Mouse (Mus musculus): Measurements from ENCODE around the gene Ptcd2.

Gene Ptcd2

GRCm38 (mm10) chr13:99344599-99345575, at the start of gene Ptcd2, which contains the start of gene Mrps27:
TSS of gene Ptcd2 (minus strand) at chr13:99344705.
TSS of gene Mrps27 (plus strand) at chr13:99344786.
- DNase-seq: peak; percentile 98 to 99

GRCm38 (mm10) chr13:99393128-99393527, 48.6 kb upstream of the Ptcd2 start:
- no peak for DNase-seq

DNA sequence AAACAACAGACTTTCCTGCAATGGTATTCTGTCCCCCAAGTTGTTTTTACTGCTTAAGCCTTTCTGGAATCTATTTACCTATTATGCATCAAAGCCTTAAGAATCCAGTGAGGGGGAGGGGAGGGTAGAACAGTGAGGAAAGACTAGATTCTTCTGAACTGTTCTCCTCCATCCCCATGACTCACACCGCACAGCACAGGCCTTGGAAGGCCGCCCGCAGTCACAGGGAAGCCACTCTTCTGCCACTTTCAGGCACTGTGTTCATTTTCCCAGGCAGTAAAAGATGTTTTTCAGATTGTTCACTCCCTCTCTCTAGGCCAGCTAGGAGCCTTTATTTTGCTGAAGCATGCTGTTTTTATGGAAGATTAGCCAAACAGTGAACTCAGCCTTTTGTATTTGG, 46.9 kb upstream of the Ptcd2 start:
- DNase-seq: peak; percentile 41 to 52

- peak in 1 of 2 experiments; percentile 22 for DNase-seq
Observed at GRCm38 (mm10) chr13:99387901-99388811, 43.7 kb upstream of the Ptcd2 start.

DNA sequence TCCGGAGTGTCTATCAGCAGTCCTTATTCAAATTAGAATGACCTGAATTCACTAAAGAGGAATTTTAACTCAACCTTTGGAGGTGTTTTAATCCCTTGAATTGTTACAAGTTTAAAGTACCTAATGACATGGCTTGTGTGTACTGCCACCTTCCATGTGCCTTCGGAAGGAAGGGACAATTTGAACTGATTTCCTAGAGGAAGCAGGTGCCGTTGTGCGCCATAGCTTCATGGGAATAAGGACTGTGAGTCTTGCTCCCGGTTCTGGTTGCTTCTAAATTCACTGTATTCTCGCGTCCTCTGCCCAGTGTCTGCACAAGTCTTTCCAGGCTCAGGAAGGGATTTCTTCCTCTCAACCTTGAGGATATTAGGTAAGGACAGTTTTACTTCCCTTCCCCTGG, 41.8 kb upstream of the Ptcd2 start:
- no peak for DNase-seq

DNA sequence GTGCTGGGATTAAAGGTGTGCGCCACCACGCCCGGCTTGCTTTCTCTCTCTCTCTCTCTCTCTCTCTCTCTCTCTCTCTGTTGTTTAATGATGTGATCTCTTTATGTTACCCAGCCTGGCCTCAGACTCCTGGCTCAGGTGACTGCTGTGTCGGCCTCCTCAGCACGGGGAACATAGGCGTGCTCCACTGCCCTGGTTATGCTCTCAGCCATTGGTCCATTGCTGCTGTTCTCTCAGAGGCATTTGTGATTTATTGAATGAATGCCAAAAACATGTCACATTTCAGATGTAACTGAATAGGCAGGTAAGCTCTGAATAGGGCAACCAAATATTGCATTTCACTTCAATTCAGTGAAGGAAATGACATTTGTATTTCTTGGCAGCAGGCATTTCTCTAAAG, 41.4 kb upstream of the Ptcd2 start:
- DNase-seq: no peak

DNA sequence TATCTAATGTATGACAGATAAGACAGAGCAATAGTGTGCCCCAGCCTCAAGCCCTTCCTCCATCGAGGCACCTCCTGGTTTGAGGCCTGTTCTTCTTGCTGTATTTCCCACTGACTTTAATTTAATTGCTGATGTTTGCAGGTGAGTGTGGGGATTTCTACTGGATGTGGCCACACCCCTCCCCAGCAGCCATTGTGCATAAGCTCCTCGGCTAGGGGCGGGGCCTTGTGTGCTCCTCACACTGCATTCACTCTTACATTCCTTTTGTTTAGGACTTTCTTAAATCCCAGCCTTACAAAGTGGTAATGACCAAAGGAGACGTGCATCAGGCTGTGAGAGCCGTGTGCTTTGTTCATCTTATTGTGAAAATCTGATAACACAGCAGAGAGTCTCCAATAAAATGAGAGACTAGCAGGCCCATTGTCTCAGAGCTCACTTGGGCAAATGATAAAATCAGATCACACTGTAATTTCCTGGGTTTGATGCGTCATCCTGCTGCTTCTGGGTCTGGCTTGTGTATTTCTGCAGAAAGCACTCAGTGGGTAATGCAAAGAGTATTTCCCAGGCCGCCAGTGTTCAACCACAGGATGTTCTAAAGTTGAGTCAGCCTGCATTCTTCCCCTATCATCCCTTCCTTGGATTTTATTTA, 40.2 kb upstream of the Ptcd2 start:
- peak in 1 of 2 experiments; percentile 37 for DNase-seq

DNA sequence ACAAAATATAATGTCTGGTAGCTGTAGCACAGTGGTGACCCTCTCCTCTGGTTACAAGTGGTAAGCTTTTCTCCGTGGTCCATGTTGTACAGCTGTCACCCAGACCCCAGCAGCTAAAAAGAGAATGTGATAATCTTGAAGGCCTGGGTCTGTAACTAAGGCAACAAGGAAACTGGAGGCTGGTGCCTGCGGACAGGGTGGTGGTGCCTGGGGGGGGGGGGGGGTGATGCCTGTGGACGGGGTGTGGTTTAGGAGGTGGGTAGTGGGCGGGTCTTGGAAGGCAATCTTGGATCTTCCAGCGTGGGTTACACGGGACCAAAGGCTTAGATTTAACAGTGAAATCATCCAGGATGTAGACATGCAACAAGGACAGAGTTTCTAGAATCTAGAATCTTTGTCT, 37.9 kb upstream of the Ptcd2 start:
- DNase-seq: no peak

DNA sequence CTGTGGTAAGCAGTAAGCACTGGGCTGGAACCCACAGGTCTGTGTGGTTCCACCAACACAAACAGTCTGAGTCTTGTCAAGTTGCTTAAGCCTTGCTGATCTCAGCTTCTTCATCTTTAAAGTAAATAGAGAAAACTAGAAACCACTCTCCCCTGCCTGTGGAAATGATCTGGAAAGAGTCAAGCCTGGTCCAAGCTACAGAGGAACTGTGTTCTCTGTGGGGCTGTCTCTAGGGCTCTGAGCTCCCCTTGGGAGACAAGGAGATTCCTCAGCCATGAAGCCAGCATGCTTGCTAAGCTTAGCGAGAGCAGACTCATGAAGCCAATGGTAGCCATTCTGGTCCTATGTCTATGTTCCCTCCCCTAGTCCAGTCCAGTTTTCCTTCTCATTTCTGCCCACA, 33.7 kb upstream of the Ptcd2 start:
- no peak for DNase-seq

DNA sequence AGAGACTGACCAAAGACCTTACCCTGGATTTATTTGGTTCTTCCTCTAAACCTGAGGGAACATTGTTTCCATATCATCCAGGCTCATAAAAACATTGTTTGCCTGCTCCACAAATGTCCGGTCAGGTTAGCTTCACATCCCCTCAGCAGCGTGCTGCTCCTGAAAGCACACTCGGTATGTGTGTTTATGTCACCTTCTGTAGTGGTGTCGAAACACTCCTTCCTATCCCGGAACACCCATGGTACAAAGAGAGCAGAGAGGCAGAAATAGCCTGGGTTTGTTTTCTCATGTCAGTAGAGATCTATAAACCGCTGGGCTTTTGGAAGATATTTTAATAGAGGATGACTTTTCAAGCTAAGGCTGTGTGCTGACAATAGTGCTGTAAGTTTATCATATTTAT, 32.5 kb upstream of the Ptcd2 start:
- no peak for DNase-seq

GRCm38 (mm10) chr13:99375550-99375949, 31.0 kb upstream of the Ptcd2 start:
- peak; percentile 76 to 91 for DNase-seq

DNA sequence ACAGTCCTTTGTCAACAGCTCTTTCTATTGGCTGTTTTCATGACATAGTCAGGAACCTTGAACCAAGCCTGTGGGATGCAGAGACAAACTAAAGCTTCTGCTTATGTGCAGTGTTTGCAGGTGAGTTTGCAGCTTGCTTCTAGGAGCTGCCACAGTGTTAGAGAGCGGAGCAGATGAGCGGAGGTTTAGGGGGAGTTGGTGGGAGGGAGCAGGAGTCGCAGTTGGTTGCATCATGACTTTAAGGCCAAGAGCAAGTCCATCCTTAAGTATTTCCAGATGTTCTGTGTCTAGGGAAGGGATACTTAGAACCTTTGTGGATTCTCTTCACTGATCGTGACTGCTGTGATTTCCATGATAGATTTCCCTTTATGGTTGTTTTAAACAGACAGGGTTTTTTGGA, 29.7 kb upstream of the Ptcd2 start:
- DNase-seq: no peak

- no peak for DNase-seq
Observed at GRCm38 (mm10) chr13:99373684-99374083, 29.2 kb upstream of the Ptcd2 start.

- DNase-seq: no peak
Observed at GRCm38 (mm10) chr13:99371285-99371684, 26.8 kb upstream of the Ptcd2 start.

DNA sequence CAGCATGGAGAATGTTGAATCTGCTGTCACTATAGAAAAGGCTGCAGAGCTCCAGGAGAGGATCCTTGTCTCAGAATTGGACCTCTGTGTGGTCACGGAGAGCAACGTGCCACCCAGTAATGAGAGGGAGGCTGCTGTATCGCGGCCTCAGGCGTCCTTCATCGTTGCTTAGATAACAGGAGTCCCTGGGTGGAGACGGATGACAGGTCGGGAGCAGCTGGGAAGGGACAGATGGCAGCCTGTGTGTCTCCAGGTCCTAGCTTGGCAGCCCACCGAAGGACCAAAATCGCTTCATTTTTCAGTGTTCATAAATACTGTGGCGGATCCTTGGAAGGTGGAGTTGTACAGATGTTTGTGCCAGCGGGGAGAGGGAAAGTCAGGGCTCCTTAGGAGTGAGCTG, 24.6 kb upstream of the Ptcd2 start:
- no peak for DNase-seq

- DNase-seq: no peak
Observed at GRCm38 (mm10) chr13:99367554-99368174, 23.2 kb upstream of the Ptcd2 start.

- DNase-seq: no peak
Observed at GRCm38 (mm10) chr13:99366422-99367175, 22.1 kb upstream of the Ptcd2 start.

DNA sequence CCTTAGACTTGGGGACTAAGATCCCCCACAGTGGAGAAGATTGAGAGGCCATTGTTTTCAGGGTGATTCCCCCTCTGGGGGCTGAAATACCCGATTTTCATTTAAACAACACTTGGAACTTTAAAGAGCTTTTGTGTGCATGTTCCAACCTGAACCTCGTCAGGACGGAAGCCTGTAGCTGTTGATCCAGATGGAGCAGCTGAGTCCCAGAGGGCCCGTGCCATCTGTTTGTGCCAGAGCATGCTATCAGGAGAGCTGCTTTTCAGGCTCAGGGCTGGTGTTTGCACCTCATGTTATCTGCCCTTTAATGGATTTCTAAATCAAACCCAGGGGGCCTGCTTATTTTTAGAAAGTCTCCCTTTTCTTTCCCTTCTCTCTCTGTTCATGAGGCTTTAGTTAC, 19.4 kb upstream of the Ptcd2 start:
- no peak for DNase-seq

- DNase-seq: no peak
Observed at GRCm38 (mm10) chr13:99358921-99359320, 14.4 kb upstream of the Ptcd2 start.

GRCm38 (mm10) chr13:99356428-99357265, 12.1 kb upstream of the Ptcd2 start:
- no peak for DNase-seq

DNA sequence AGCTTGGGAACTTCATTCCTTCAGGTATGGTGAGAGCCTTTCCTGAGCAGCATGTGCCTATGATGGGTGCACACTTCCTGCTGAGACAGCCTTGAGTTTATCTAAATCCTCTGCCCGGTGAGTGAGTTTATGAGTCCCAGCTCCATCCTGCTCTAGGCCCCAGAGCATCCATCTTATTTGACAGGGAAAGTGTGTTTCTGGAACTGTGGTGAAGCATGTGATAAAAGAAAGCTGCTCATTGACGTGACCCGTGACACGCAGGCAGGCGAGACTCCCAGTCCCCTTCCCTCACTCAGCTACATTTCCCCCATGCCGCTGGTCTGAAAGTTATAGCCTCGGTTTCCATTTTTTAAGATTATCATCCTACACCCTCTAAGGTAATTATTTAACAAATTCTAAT, 11.4 kb upstream of the Ptcd2 start:
- no peak for DNase-seq
